Mouse (Mus musculus): ENCODE measurements at regions not wholly inside any gene's neighbourhood (a gene's known extent, or its start where the extent isn't known, plus 50 kb on each side); places are given as distances from the start of the nearest gene placed in this dataset.

GRCm38 (mm10) chr6:133170548-133170947, 65.8 kb downstream of the Smim10l1 start:
- no peak for DNase-seq

GRCm38 (mm10) chr6:133171286-133171685, 66.6 kb downstream of the Smim10l1 start:
- DNase-seq: no peak

GRCm38 (mm10) chr6:133206173-133206572, 85.8 kb upstream of the 5530400C23Rik start:
- peak; percentile 75 to 78 for DNase-seq
